8 mouse cellular contexts compared by ENCODE assay signal in the genomic region with DNA sequence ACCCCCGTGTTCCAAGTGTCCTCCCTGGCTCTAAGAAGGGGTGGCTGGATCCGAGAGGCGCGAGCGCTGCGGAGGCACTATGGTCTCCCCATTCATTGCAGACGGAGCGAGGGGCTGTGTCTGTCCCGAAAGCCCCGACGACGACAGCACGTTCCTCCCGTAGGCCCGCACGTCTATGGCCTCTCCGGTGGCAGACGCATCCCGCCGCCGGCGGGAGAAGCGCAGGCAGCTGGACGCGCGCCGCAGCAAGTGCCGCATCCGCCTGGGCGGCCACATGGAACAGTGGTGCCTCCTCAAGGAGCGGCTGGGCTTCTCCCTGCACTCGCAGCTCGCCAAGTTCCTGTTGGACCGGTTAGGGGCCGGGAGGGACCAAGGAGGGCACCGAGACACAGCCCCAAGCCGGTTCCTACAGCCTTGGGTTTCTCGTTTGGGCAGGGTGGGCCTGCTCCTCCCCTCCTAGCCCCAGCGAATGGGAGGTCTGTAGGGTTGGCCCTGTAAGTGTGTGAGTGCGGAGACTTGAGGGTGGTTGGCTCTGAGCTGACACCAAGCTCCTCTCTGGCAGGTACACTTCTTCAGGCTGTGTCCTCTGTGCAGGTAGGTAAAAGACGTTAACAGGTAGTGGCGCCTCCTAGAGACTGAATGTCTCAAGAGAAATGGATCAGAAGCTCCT. TPM values are rescaled to one million over a fixed set of nuclear protein-coding genes. Genes with fewer than 3 reads are reported as not detected.
DNase-seq lines count a peak whose midpoint lies in the region; ATAC-seq and TF ChIP-seq lines count a peak whose summit lies in the region.

No protein-coding gene starts in this region.

- WGBS in limb, embryonic 14.5 days: 0% methylated on average over 37 of the region's 42 CpGs
- under 1% methylated on average over 42 of the region's 42 CpGs for WGBS in midbrain, embryonic 14.5 days

- peaks cover 15% of the 10 kb centered on the region for H3K4me1 ChIP-seq in limb, embryonic 14.5 days (ENCODE audit: control insufficient read depth, insufficient read depth, low read length)
- H3K4me1 ChIP-seq in midbrain, embryonic 14.5 days (ENCODE audit: control insufficient read depth, insufficient read depth, low read length): peaks cover 16% of the 10 kb centered on the region

- TF ChIP-seq POLR2A in limb, embryonic 14.5 days (IDR thresholded peaks at IDR 0.05; ENCODE audit: borderline replicate concordance, extremely low read depth, insufficient read depth, insufficient read length): no peak

- no peak for DNase-seq in frontal cortex, postnatal 14 days (ENCODE audit: low spot score in 2 of 2)
- peak; percentile 44 to 52 for DNase-seq in cerebellum, postnatal 36 days
- peak; percentile 52 for DNase-seq in gastrocnemius, postnatal 14 days
- peak; percentile 75 for DNase-seq in limb, embryonic 14.5 days (ENCODE audit: low spot score)
- peak; percentile 77 for DNase-seq in midbrain, embryonic 14.5 days
- DNase-seq in spleen, postnatal 36 days (ENCODE audit: low spot score in 2 of 2): peak; percentile 40 to 49

- peak overlapping the region; percentile 49 for H3K4me3 ChIP-seq in limb, embryonic 14.5 days (replicated peaks; ENCODE audit: low read length)
- H3K4me3 ChIP-seq in midbrain, embryonic 14.5 days (replicated peaks; ENCODE audit: low read depth, low read length): peak overlapping the region; percentile 48

- no peaks in the 10 kb centered on the region for H3K36me3 ChIP-seq in limb, embryonic 14.5 days (ENCODE audit: control insufficient read depth, insufficient read depth, low read length)
- H3K36me3 ChIP-seq in midbrain, embryonic 14.5 days (ENCODE audit: control insufficient read depth, insufficient read depth, low read length): no peaks in the 10 kb centered on the region

- peak; percentile 44 for ATAC-seq in frontal cortex, adult (ENCODE audit: low TSS enrichment)
- peak; percentile 42 for ATAC-seq in inflammation-experienced regulatory T-cells, adult 6 months
- peak; percentile 60 for ATAC-seq in limb, embryonic 14.5 days (ENCODE audit: low FRiP score, low read depth)
- peak; percentile 51 for ATAC-seq in midbrain, embryonic 14.5 days (ENCODE audit: low FRiP score, low TSS enrichment)

- no peaks in the 10 kb centered on the region for H3K9me3 ChIP-seq in limb, embryonic 14.5 days (ENCODE audit: control insufficient read depth, low read length)
- no peaks in the 10 kb centered on the region for H3K9me3 ChIP-seq in midbrain, embryonic 14.5 days (ENCODE audit: control insufficient read depth, low read length)

- peak overlapping the region; percentile 73 for H3K27ac ChIP-seq in limb, embryonic 14.5 days (replicated peaks; ENCODE audit: low read depth, low read length)
- H3K27ac ChIP-seq in midbrain, embryonic 14.5 days (replicated peaks; ENCODE audit: low read depth, low read length): peak overlapping the region; percentile 58

- peak overlapping the region; percentile 64 for H3K9ac ChIP-seq in limb, embryonic 14.5 days (ENCODE audit: low read depth, low read length, severe bottlenecking)
- peak overlapping the region; percentile 65 for H3K9ac ChIP-seq in midbrain, embryonic 14.5 days (replicated peaks; ENCODE audit: low read length)

- H3K4me2 ChIP-seq in limb, embryonic 14.5 days (replicated peaks; ENCODE audit: low read depth, low read length, severe bottlenecking): peak overlapping the region; percentile 88
- peak overlapping the region; percentile 90 for H3K4me2 ChIP-seq in midbrain, embryonic 14.5 days (ENCODE audit: low read length)

- H3K27me3 ChIP-seq in limb, embryonic 14.5 days (ENCODE audit: control insufficient read depth, insufficient read depth, low read length): no peaks in the 10 kb centered on the region
- H3K27me3 ChIP-seq in midbrain, embryonic 14.5 days (ENCODE audit: control insufficient read depth, insufficient read depth, low read length): no peaks in the 10 kb centered on the region

- intact Hi-C loops in gastrocnemius, postnatal 14 days (cut with DNase I; ENCODE audit: low total_unique reads): no loop called here

RNA-seq across cellular contexts. Expression of gene Zfp692, which starts 0.7 kb away (rescaled TPM):
- total RNA-seq in gastrocnemius, postnatal 14 days (2021): 1 to 10 TPM; 2.7 to 3.4 TPM
- 10 to 100 TPM in 1 of 3 experiments, 1 to 10 TPM in 2; 7.6 to 10.2 (median 7.8) TPM for polyA plus RNA-seq in inflammation-experienced regulatory T-cells, adult 6 months (2017; shearing (Covaris generic))
- polyA plus RNA-seq in limb, embryonic 14.5 days (2012; rRNA removed): 66.0 and 74.7 TPM in 2 replicates
- 18.3 and 18.8 TPM in 2 replicates for polyA plus RNA-seq in limb, embryonic 14.5 days (2014; fragmentation: Nextera tagmentation; extraction: Ambion mirVana)
- 14.2 and 24.9 TPM in 2 replicates for polyA plus RNA-seq in midbrain, embryonic 14.5 days (2014; fragmentation: Nextera tagmentation; extraction: Ambion mirVana)

RNA-seq across cellular contexts. Expression of gene Zfp672, which starts 22.6 kb away (rescaled TPM):
- 10 to 100 TPM; 43.0 to 45.1 TPM for total RNA-seq in gastrocnemius, postnatal 14 days (2021)
- 10 to 100 TPM; 40.5 to 41.4 (median 41.1) TPM for polyA plus RNA-seq in inflammation-experienced regulatory T-cells, adult 6 months (2017; shearing (Covaris generic))
- polyA plus RNA-seq in limb, embryonic 14.5 days (2012; rRNA removed): 35.2 and 44.3 TPM in 2 replicates
- 40.7 and 42.4 TPM in 2 replicates for polyA plus RNA-seq in limb, embryonic 14.5 days (2014; fragmentation: Nextera tagmentation; extraction: Ambion mirVana)
- polyA plus RNA-seq in midbrain, embryonic 14.5 days (2014; fragmentation: Nextera tagmentation; extraction: Ambion mirVana): 38.1 and 43.3 TPM in 2 replicates

RNA-seq across cellular contexts. Expression of gene Sh3bp5l, which starts 23.0 kb away (rescaled TPM):
- 10 to 100 TPM; 22.9 to 26.2 TPM for total RNA-seq in gastrocnemius, postnatal 14 days (2021)
- polyA plus RNA-seq in inflammation-experienced regulatory T-cells, adult 6 months (2017; shearing (Covaris generic)): 1 to 10 TPM; 5.1 to 7.9 (median 6.8) TPM
- 25.6 and 30.7 TPM in 2 replicates for polyA plus RNA-seq in limb, embryonic 14.5 days (2012; rRNA removed)
- 24.4 and 28.5 TPM in 2 replicates for polyA plus RNA-seq in limb, embryonic 14.5 days (2014; fragmentation: Nextera tagmentation; extraction: Ambion mirVana)
- polyA plus RNA-seq in midbrain, embryonic 14.5 days (2014; fragmentation: Nextera tagmentation; extraction: Ambion mirVana): 39.6 and 40.7 TPM in 2 replicates

RNA-seq across cellular contexts. Expression of gene 4930438A08Rik, which starts 32.9 kb away (rescaled TPM):
- not detected for total RNA-seq in gastrocnemius, postnatal 14 days (2021)
- not detected for polyA plus RNA-seq in inflammation-experienced regulatory T-cells, adult 6 months (2017; shearing (Covaris generic))
- polyA plus RNA-seq in limb, embryonic 14.5 days (2012; rRNA removed): 0.06 and 0.09 TPM in 2 replicates
- 0.47 TPM in 1 of 2 replicates, not detected in the other for polyA plus RNA-seq in limb, embryonic 14.5 days (2014; fragmentation: Nextera tagmentation; extraction: Ambion mirVana)
- polyA plus RNA-seq in midbrain, embryonic 14.5 days (2014; fragmentation: Nextera tagmentation; extraction: Ambion mirVana): not detected in 2 replicates

Comparison
In these comparisons a context has a peak if more than half of its experiments do, and no peak if none do; other contexts are left out.
1. DNase-seq: peak in cerebellum, postnatal 36 days (2 of 2), gastrocnemius, postnatal 14 days (single experiment), limb, embryonic 14.5 days (single experiment), midbrain, embryonic 14.5 days (single experiment) and spleen, postnatal 36 days (2 of 2); none in frontal cortex, postnatal 14 days (0 of 2).
2. Peak in every context shown above with its lines, with median percentiles within 50 percentile points of each other: ATAC-seq.